Mouse (Mus musculus) C2C12 (cell line): ENCODE results near the gene 1110025L11Rik. TPM values are rescaled to one million over a fixed set of nuclear protein-coding genes. Genes with fewer than 3 reads are reported as not detected.
"Not testable (repeated sequence)": the region's sequence is repeated elsewhere in the genome, so short reads cannot be mapped to it uniquely, and the experiment has no call there.

Experiments
- H3K27me3 ChIP-seq: one replicate; pipeline ENCODE4 v1.6.1; 2011; ENCODE audit not compliant: control insufficient read depth, insufficient read depth, insufficient read length
- H3K36me3 ChIP-seq: one replicate; pipeline ENCODE4 v1.6.1; 2011; ENCODE audit not compliant: control insufficient read depth, insufficient read depth
- H3K4me3 ChIP-seq: one replicate; pipeline ENCODE4 v1.5.1; 2011; ENCODE audit warnings: mild to moderate bottlenecking, control low read depth; ENCODE audit not compliant: poor library complexity, insufficient read depth, severe bottlenecking
- H3K79me2 ChIP-seq: one replicate; pipeline ENCODE4 v1.6.1; 2011; ENCODE audit not compliant: control insufficient read depth, insufficient read depth
- H3K79me3 ChIP-seq: one replicate; pipeline ENCODE4 v1.6.1; 2011; ENCODE audit warnings: low read depth, control low read depth
- H3ac ChIP-seq: one replicate; pipeline ENCODE3; 2011; ENCODE audit warnings: low read depth; ENCODE audit not compliant: control insufficient read depth, insufficient read length
- CEBPB ChIP-seq: IDR thresholded peaks from one replicate; pipeline ENCODE4 v1.6.1; 2011; ENCODE audit warnings: low read depth, mild to moderate bottlenecking, control low read depth, moderate library complexity
- CTCF ChIP-seq: IDR thresholded peaks from one replicate; pipeline ENCODE4 v1.5.1; 2011; ENCODE audit not compliant: control insufficient read depth, insufficient read depth, insufficient read length
- FOSL1 ChIP-seq: IDR thresholded peaks from one replicate; pipeline ENCODE4 v1.8.0; 2011; ENCODE audit warnings: mild to moderate bottlenecking, low read length; ENCODE audit not compliant: poor library complexity, insufficient read depth, severe bottlenecking
- MAX ChIP-seq: IDR thresholded peaks from one replicate; pipeline ENCODE4 v1.6.1; 2011; ENCODE audit warnings: mild to moderate bottlenecking, control low read depth
- MYOD1 ChIP-seq: IDR thresholded peaks from one replicate; pipeline ENCODE4 v1.6.1; 2011; ENCODE audit warnings: low read depth; ENCODE audit not compliant: control insufficient read depth, insufficient read length
- MYOG ChIP-seq: IDR thresholded peaks from one replicate; pipeline ENCODE4 v1.6.1; 2011; ENCODE audit not compliant: control insufficient read depth, insufficient read length; ENCODE audit errors: extremely low read depth
- USF1 ChIP-seq: IDR thresholded peaks from one replicate; pipeline ENCODE4 v1.6.1; 2011; ENCODE audit warnings: low read depth, mild to moderate bottlenecking, control low read depth, moderate library complexity
- long read RNA-seq, 2 experiments: library from polyadenylated mRNA; unstranded; transcript quantifications; one replicate each; pipeline ENCODE4 v2.0.0; 2019 to 2020
- polyA plus RNA-seq: library from polyadenylated mRNA; unstranded; fragments of >200 nt; fragmentation: generic; extraction: Trizol; gene quantifications from one replicate; pipeline ENCODE4 v1.2.1, GENCODE M21; 2012; ENCODE audit warnings: missing spikeins

1110025L11Rik gene
- not detected for polyA plus RNA-seq
- long read RNA-seq, experiment 1 = 0 reads
- long read RNA-seq, experiment 2 = 0 reads

DNA sequence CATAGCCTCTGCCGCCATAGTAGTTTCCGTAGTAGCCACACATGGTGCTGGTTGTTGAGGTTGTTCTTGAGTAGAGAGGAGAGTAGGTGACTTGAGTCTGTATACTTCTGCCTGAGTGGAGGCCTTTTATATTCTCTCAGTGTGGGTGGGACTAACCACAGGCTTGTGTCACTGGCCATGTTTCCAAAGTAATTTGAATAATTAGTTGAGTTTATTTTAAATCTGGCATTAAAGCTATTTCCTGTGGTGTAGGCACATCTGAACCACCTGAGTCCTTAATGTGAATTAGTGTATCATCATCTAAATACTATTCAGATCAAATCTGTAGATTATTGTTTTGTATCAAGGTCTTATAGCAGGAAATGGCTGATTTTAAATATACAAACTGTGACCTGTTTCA is at the start of gene 1110025L11Rik:
TSS of gene 1110025L11Rik (minus strand) at position 101 of the 400 bp plus-strand sequence.
- H3K79me3 ChIP-seq, H3ac ChIP-seq, H3K27me3 ChIP-seq, H3K79me2 ChIP-seq, H3K36me3 ChIP-seq, H3K4me3 ChIP-seq: not testable (repeated sequence)

DNA sequence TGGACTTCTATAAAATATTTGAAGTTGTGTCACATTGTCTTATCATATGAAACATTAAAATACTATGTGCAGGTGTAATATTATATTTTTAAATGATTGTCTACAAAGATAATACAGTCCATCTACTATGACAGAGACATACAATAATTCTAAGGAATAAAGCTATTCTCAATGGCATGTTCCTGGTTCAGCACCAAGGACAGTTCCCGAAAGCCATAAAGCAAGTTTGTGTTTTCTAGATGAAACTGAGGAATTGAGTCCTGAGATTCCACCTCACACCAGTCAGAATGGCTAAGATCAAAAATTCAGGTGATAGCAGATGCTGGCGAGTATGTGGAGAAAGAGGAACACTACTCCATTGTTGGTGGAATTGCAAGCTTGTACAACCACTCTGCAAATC is 7.2 kb upstream of the 1110025L11Rik start:
- not testable (repeated sequence) for H3K27me3 ChIP-seq, H3K79me2 ChIP-seq, H3K79me3 ChIP-seq, H3K4me3 ChIP-seq, H3K36me3 ChIP-seq, H3ac ChIP-seq

DNA sequence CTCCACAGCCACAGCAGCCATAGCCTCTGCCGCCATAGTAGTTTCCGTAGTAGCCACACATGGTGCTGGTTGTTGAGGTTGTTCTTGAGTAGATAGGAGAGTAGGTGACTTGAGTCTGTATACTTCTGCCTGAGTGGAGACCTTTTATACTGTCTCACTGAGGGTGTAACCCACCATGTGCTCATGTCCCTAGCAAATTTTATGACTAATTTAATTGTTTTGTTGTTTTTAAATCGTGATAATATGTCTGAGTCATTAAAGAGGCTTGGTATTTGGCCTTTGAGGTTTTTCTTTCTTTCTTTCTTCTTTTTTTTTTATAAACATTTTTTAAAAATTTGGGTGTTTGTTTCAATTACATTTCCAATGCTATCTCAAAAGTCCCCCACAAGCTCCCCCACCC is 16.0 kb downstream of the 1110025L11Rik start, which contains the start of gene Krtap6-5:
TSS of gene Krtap6-5 (minus strand) at position 101 of the 400 bp plus-strand sequence.
- TF ChIP-seq USF1 (no peak), CTCF (no peak), MYOD1 (no peak), CEBPB (no peak), FOSL1 (no peak)
- Histone ChIP-seq H3K27me3 (no peaks in the 10 kb centered on the region), H3K79me2 (no peaks in the 10 kb centered on the region), H3K79me3 (no peaks in the 10 kb centered on the region), H3K4me3 (no peak within 1 kb of the TSS), H3K36me3 (no peaks in the 10 kb centered on the region), H3ac (no peak within 1 kb of the TSS)

DNA sequence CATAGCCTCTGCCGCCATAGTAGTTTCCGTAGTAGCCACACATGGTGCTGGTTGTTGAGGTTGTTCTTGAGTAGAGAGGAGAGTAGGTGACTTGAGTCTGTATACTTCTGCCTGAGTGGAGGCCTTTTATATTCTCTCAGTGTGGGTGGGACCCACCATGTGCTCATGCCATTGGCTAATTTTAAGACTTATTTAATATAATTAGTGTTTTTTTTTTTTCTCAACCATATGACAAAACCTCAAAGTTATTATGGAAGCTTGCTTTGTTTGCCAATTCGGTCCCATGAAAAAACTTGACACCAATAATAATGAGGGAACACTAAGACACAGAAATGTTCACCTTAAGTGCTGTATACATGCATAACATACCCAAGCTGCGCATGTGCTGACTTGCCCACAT is 22.4 kb downstream of the 1110025L11Rik start, which contains the start of gene Gm10228:
TSS of gene Gm10228 (minus strand) at position 101 of the 400 bp plus-strand sequence.
- H3K27me3 ChIP-seq, H3K4me3 ChIP-seq, H3K79me3 ChIP-seq, H3ac ChIP-seq, H3K79me2 ChIP-seq, H3K36me3 ChIP-seq: not testable (repeated sequence)

DNA sequence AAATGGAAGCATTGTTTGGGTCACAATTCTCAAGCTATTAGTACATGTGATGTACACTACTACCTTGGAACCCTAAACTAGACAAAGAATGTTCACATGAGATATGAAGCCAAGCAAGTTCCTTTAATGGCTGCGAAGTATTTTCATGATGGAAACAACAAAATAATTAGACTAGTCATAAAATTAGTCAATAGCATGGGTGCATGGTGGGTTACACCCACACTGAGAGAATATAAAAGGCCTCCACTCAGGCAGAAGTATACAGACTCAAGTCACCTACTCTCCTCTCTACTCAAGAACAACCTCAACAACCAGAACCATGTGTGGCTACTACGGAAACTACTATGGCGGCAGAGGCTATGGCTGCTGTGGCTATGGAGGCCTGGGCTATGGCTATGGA is 32.4 kb downstream of the 1110025L11Rik start, which contains the start of gene Krtap6-1:
TSS of gene Krtap6-1 (plus strand) at position 301 of the 400 bp plus-strand sequence.
- H3K79me2 ChIP-seq, H3K79me3 ChIP-seq, H3K4me3 ChIP-seq, H3K27me3 ChIP-seq, H3ac ChIP-seq, H3K36me3 ChIP-seq: not testable (repeated sequence)

DNA sequence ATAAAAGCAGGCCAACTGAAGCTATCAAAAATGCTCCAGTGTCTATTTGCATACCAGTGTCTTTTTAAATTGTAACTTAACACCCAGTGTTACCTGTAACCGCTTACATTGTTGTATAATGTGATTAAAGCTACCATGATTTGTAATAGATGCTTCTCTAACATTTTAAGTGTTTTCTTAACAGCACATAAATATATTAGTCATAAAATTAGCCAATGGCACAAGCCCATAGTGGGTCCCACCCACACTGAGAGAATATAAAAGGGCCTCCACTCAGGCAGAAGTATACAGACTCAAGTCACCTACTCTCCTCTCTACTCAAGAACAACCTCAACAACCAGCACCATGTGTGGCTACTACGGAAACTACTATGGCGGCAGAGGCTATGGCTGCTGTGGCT is 48.8 kb downstream of the 1110025L11Rik start, which contains the start of gene Gm10229:
TSS of gene Gm10229 (plus strand) at position 301 of the 400 bp plus-strand sequence.
- not testable (repeated sequence) for H3K79me3 ChIP-seq, H3K79me2 ChIP-seq, H3K4me3 ChIP-seq, H3ac ChIP-seq, H3K36me3 ChIP-seq, H3K27me3 ChIP-seq

DNA sequence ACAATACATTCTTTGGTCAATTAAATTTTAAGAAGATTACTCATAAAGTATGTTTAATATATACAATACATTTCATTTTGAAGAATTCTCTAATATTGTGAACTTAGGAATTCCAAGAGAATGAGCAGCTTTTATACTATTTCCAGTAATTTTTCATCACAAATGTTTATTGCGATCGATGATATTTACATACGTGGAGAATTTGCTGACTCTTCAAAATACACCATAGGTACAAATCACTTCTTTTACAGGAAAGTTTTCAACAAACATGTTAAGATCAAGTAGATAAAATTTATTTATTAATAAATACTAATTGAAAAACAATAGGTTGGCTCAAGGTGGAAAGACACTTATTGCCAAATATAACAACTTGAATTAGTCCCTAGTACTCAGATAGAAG is 49.8 kb downstream of the 1110025L11Rik start:
- Histone ChIP-seq H3K27me3 (no peaks in the 10 kb centered on the region), H3K36me3 (no peaks in the 10 kb centered on the region), H3K4me3 (no peak overlapping the region), H3K79me2 (no peaks in the 10 kb centered on the region), H3ac (no peak overlapping the region), H3K79me3 (no peaks in the 10 kb centered on the region)
- no peak for TF ChIP-seq MYOG
- TF ChIP-seq MAX = no peak
- TF ChIP-seq USF1 = no peak
- no peak for TF ChIP-seq MYOD1
- no peak for TF ChIP-seq FOSL1
- TF ChIP-seq CEBPB = no peak
- no peak for TF ChIP-seq CTCF

Other genes with a start within 250 kb of the 1110025L11Rik start
- not detected for gene Krtap15, start 243.8 kb downstream of the 1110025L11Rik start, polyA plus RNA-seq
- not detected for gene Krtap14, start 237.9 kb downstream of the 1110025L11Rik start, polyA plus RNA-seq
- gene Krtap19-1, start 194.6 kb downstream of the 1110025L11Rik start, polyA plus RNA-seq = not detected
- not detected for gene Krtap19-2, start 189.7 kb downstream of the 1110025L11Rik start, polyA plus RNA-seq
- not detected for gene Krtap19-3, start 186.0 kb downstream of the 1110025L11Rik start, polyA plus RNA-seq
- not detected for gene Krtap19-4, start 178.9 kb downstream of the 1110025L11Rik start, polyA plus RNA-seq
- not detected for gene Krtap19-5, start 167.5 kb downstream of the 1110025L11Rik start, polyA plus RNA-seq
- gene Krtap19-9b, start 131.7 kb downstream of the 1110025L11Rik start, polyA plus RNA-seq = not detected
- not detected for gene Krtap16-3, start 101.1 kb downstream of the 1110025L11Rik start, polyA plus RNA-seq
- gene Krtap22-2, start 53.2 kb downstream of the 1110025L11Rik start, polyA plus RNA-seq = not detected
- gene Gm10229, start 48.7 kb downstream of the 1110025L11Rik start, polyA plus RNA-seq = not detected
- not detected for gene Krtap6-1, start 32.3 kb downstream of the 1110025L11Rik start, polyA plus RNA-seq
- not detected for gene Gm10228, start 22.5 kb downstream of the 1110025L11Rik start, polyA plus RNA-seq
- not detected for gene Krtap6-5, start 16.1 kb downstream of the 1110025L11Rik start, polyA plus RNA-seq
- not detected for gene Krtap6-3, start 20.0 kb upstream of the 1110025L11Rik start, polyA plus RNA-seq
- not detected for gene Gm6358, start 76.8 kb upstream of the 1110025L11Rik start, polyA plus RNA-seq
- not detected for gene Gm10061, start 87.1 kb upstream of the 1110025L11Rik start, polyA plus RNA-seq
- gene Gm9789, start 94.0 kb upstream of the 1110025L11Rik start, polyA plus RNA-seq = not detected
- not detected for gene Gm7735, start 105.5 kb upstream of the 1110025L11Rik start, polyA plus RNA-seq
- gene 1110057P08Rik, start 110.7 kb upstream of the 1110025L11Rik start, polyA plus RNA-seq = not detected
- gene Krtap20-2, start 141.9 kb upstream of the 1110025L11Rik start, polyA plus RNA-seq = not detected